Mouse (Mus musculus) subcutaneous adipose tissue, adult 2 months (tissue): ENCODE results near the gene Met. TPM values are rescaled to one million over a fixed set of nuclear protein-coding genes. Genes with fewer than 3 reads are reported as not detected.

Source experiments
- polyA plus RNA-seq: library from polyadenylated mRNA; depleted of rRNA; stranded (reverse); fragments of >200 nt; gene quantifications from 2 replicates; pipeline ENCODE4 v1.2.3, GENCODE M21; 2012; ENCODE audit warnings: low replicate concordance; rRNA removed

Met gene
- polyA plus RNA-seq = 12.6 and 13.2 TPM in 2 replicates

DNA sequence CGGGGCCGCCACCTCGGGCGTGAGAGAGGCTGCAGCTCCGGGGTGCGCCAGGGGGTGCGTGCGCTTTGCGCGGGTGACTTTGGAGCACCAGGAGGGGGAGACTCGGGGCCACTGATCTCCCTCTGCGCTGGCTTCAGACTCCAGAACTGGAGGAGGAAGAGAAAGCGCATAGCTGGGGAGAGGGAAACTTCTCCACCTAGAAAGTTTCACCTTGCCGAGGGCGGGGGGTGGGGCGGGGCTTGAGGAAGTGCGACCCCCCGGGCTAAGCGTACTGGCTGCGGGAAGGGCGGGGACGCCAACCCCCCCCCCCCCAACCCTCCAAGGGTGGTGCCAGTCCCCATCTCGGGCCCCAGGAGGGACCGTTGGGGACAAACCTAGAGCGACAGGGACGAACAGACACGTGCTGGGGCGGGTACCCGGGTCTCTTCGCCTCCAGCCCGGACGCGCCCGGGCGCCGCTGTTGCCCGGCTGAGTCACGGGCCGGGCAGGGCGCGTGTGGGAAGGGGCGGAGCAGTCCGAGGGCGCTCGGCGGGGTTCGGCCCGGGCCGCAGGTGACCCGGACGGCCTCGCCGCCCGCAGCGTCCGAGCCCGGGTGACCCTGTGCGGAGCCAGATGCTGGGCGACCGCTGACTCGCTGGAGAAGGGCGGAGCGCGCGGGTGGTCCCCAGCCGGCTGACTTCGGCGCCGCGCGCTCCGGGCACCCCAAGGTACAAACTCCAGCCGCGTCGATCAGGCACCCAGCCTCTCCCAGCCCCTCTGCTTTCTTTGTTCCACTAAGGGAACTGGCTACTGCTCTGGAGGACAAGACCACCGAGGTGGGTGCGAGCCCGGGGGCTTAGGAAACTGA lies at the start of gene Met:
TSS of gene Met (plus strand) at position 367 of the 847 bp plus-strand sequence.

Other genes starting within 250 kb of the Met start
- 153 and 554 TPM in 2 replicates for gene Cav2, start 182.6 kb upstream of the Met start, polyA plus RNA-seq
- gene Cav1, start 157.5 kb upstream of the Met start, polyA plus RNA-seq = 2,064 and 5,190 TPM in 2 replicates
- 22.9 and 28.1 TPM in 2 replicates for gene Capza2, start 172.4 kb downstream of the Met start, polyA plus RNA-seq
- 13.0 and 18.7 TPM in 2 replicates for gene St7, start 229.1 kb downstream of the Met start, polyA plus RNA-seq